Mouse (Mus musculus): ENCODE data around the gene Nop2. TPM values are rescaled to one million over a fixed set of nuclear protein-coding genes. Genes with fewer than 3 reads are reported as not detected.
A peak's percentile ranks its signal among the peaks of the same experiment; 100 is the strongest.

Nop2 gene
- polyA plus RNA-seq, 1 experiment from 2014 or later, result 56.4 TPM

- no peak for ATAC-seq (ENCODE audit: low read depth)
- H3K4me2 ChIP-seq (ENCODE audit: low read depth, low read length), result no peak overlapping the region
- no peaks in the 10 kb centered on the region for H3K9me3 ChIP-seq (ENCODE audit: control insufficient read depth, low read length)
- no peak overlapping the region for H3K9ac ChIP-seq (ENCODE audit: low read depth, low read length)
- WGBS, result 90% methylated on average over 5 of the region's 5 CpGs
- H3K4me3 ChIP-seq (ENCODE audit: low read depth, low read length), result no peak overlapping the region
- no peak for DNase-seq (ENCODE audit: low spot score)
- no peak overlapping the region for H3K27ac ChIP-seq (replicated peaks; ENCODE audit: low read depth, low read length)
- H3K27me3 ChIP-seq (replicated peaks; ENCODE audit: control insufficient read depth, insufficient read depth, low read length), result no peaks in the 10 kb centered on the region
- no peaks in the 10 kb centered on the region for H3K36me3 ChIP-seq (ENCODE audit: control insufficient read depth, insufficient read depth, low read length)
- H3K4me1 ChIP-seq (ENCODE audit: control insufficient read depth, insufficient read depth, low read length), result peaks cover 16% of the 10 kb centered on the region
Measured at GRCm38 (mm10) chr6:125092372-125092771, 39.3 kb upstream of the Nop2 start.

DNA sequence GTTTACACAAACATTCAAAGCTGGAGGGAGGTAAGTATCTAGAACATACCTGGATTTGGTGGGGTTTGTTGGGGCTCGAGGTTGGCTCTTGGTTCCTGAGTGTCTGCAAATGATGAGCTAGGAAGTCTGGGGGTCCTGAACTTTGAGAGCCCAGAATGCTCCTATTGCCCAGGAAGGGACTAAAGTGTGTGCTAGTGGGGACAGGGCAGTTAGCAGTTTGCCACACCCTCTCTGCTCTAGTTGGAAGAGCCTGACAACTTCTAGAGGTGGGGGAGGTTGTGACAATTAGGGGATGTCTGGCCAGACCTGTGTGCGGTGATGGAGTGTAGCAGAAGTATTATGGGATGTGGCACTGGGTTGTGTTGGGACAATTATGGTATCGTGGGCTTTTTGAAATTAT is 36.9 kb upstream of the Nop2 start:
- Histone ChIP-seq H3K27me3 (replicated peaks; ENCODE audit: control insufficient read depth, insufficient read depth, low read length) (no peaks in the 10 kb centered on the region), H3K36me3 (ENCODE audit: control insufficient read depth, insufficient read depth, low read length) (peaks cover 14% of the 10 kb centered on the region; the same call in 1 of the 2 replicates), H3K4me1 (ENCODE audit: control insufficient read depth, insufficient read depth, low read length) (peaks cover 31% of the 10 kb centered on the region), H3K9ac (ENCODE audit: low read depth, low read length) (no peak overlapping the region), H3K4me3 (ENCODE audit: low read depth, low read length) (no peak overlapping the region), H3K27ac (replicated peaks; ENCODE audit: low read depth, low read length) (peak overlapping the region; percentile 94), H3K4me2 (ENCODE audit: low read depth, low read length) (no peak overlapping the region), H3K9me3 (ENCODE audit: control insufficient read depth, low read length) (no peaks in the 10 kb centered on the region)
- DNase-seq (ENCODE audit: low spot score) (no peak), ATAC-seq (ENCODE audit: low read depth) (no peak)
- 61% methylated on average over 3 of the region's 3 CpGs for WGBS

- peaks cover 23% of the 10 kb centered on the region for H3K4me1 ChIP-seq (ENCODE audit: control insufficient read depth, insufficient read depth, low read length)
- 7% methylated on average over 14 of the region's 45 CpGs for WGBS
- peaks cover 22% of the 10 kb centered on the region for H3K36me3 ChIP-seq (ENCODE audit: control insufficient read depth, insufficient read depth, low read length)
- H3K27ac ChIP-seq (replicated peaks; ENCODE audit: low read depth, low read length), result peak within 1 kb of the TSS; percentile 94
- no peaks in the 10 kb centered on the region for H3K27me3 ChIP-seq (replicated peaks; ENCODE audit: control insufficient read depth, insufficient read depth, low read length)
- DNase-seq (ENCODE audit: low spot score), result peak; percentile 96
- peak within 1 kb of the TSS; percentile 88 for H3K9ac ChIP-seq (ENCODE audit: low read depth, low read length)
- peak; percentile 63 for ATAC-seq (ENCODE audit: low read depth)
- H3K9me3 ChIP-seq (ENCODE audit: control insufficient read depth, low read length), result no peaks in the 10 kb centered on the region
- H3K4me2 ChIP-seq (ENCODE audit: low read depth, low read length), result peak within 1 kb of the TSS; percentile 84
- peak within 1 kb of the TSS; percentile 71 for H3K4me3 ChIP-seq (ENCODE audit: low read depth, low read length)
Measured at GRCm38 (mm10) chr6:125095391-125096278, 36.1 kb upstream of the Nop2 start, which contains the start of gene Chd4. Gene Chd4, plus strand, starts transcription at chr6:125095981.

GRCm38 (mm10) chr6:125096279-125096596 is 35.5 kb upstream of the Nop2 start:
- Histone ChIP-seq H3K36me3 (ENCODE audit: control insufficient read depth, insufficient read depth, low read length) (peaks cover 28% of the 10 kb centered on the region), H3K4me3 (ENCODE audit: low read depth, low read length) (peak overlapping the region; percentile 71), H3K27ac (replicated peaks; ENCODE audit: low read depth, low read length) (peak overlapping the region; percentile 94), H3K27me3 (replicated peaks; ENCODE audit: control insufficient read depth, insufficient read depth, low read length) (no peaks in the 10 kb centered on the region), H3K4me2 (ENCODE audit: low read depth, low read length) (peak overlapping the region; percentile 84), H3K9me3 (ENCODE audit: control insufficient read depth, low read length) (no peaks in the 10 kb centered on the region), H3K9ac (ENCODE audit: low read depth, low read length) (peak overlapping the region; percentile 88), H3K4me1 (ENCODE audit: control insufficient read depth, insufficient read depth, low read length) (peaks cover 22% of the 10 kb centered on the region)
- 0 out of 2 replicates have a peak, but pooled peaks have one; percentile 2 for ATAC-seq (ENCODE audit: low read depth)
- 0% methylated on average over 12 of the region's 32 CpGs for WGBS
- DNase-seq (ENCODE audit: low spot score), result no peak

DNA sequence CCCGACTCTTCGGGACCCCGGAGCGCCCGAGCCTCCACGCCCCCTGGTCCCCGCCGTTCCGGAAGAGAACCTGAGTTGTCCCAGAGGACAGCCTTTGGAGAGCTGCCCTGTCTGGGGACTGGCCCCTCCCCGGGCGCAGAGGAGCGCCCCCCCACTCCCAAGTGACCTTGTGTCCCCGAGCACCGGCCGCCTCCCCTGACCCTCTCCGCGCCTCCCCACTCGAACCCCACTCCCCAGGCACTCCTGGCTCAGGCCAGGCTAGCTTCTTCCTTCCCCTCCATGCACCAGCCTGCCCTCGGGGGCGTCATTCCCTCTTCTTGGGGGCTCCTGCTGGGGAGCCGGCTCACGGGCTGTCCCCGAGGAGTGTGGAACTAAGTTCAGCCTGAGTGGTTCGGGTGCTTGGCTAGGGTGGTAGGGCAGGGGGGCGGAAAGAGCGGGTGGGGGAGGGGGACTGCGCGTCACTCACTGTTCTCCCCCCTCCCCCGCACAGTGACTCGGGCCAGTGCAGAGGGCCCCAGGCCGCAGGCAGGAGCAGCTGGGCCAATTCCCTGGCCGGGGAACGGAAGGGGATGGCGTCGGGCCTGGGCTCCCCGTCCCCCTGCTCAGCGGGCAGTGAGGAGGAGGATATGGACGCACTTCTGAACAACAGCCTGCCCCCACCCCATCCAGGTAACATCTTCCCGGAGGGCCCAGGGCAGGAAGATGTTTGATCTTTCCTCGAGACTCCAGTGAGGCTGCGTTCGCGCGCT is 34.9 kb upstream of the Nop2 start:
- under 1% methylated on average over 26 of the region's 44 CpGs for WGBS
- H3K27ac ChIP-seq (replicated peaks; ENCODE audit: low read depth, low read length), result peak overlapping the region; percentile 94
- DNase-seq (ENCODE audit: low spot score) (peak; percentile 69), ATAC-seq (ENCODE audit: low read depth) (peak; percentile 42)
- peak overlapping the region; percentile 71 for H3K4me3 ChIP-seq (ENCODE audit: low read depth, low read length)
- H3K4me2 ChIP-seq (ENCODE audit: low read depth, low read length), result peak overlapping the region; percentile 84
- H3K9me3 ChIP-seq (ENCODE audit: control insufficient read depth, low read length), result no peaks in the 10 kb centered on the region
- no peaks in the 10 kb centered on the region for H3K27me3 ChIP-seq (replicated peaks; ENCODE audit: control insufficient read depth, insufficient read depth, low read length)
- H3K9ac ChIP-seq (ENCODE audit: low read depth, low read length), result peak overlapping the region; percentile 88
- H3K4me1 ChIP-seq (ENCODE audit: control insufficient read depth, insufficient read depth, low read length), result peaks cover 22% of the 10 kb centered on the region
- peaks cover 33% of the 10 kb centered on the region for H3K36me3 ChIP-seq (ENCODE audit: control insufficient read depth, insufficient read depth, low read length)

GRCm38 (mm10) chr6:125097346-125097689 is 34.4 kb upstream of the Nop2 start:
- DNase-seq (ENCODE audit: low spot score) (peak; percentile 40), ATAC-seq (ENCODE audit: low read depth) (peak; percentile 7)
- Histone ChIP-seq H3K4me2 (ENCODE audit: low read depth, low read length) (peak overlapping the region; percentile 84), H3K9me3 (ENCODE audit: control insufficient read depth, low read length) (no peaks in the 10 kb centered on the region), H3K9ac (ENCODE audit: low read depth, low read length) (peak overlapping the region; percentile 88), H3K27ac (replicated peaks; ENCODE audit: low read depth, low read length) (peak overlapping the region; percentile 94), H3K4me3 (ENCODE audit: low read depth, low read length) (peak overlapping the region; percentile 71), H3K27me3 (replicated peaks; ENCODE audit: control insufficient read depth, insufficient read depth, low read length) (no peaks in the 10 kb centered on the region), H3K4me1 (ENCODE audit: control insufficient read depth, insufficient read depth, low read length) (peaks cover 22% of the 10 kb centered on the region), H3K36me3 (ENCODE audit: control insufficient read depth, insufficient read depth, low read length) (peaks cover 39% of the 10 kb centered on the region)
- 0% methylated on average over 12 of the region's 12 CpGs for whole genome bisulfite sequencing

DNA sequence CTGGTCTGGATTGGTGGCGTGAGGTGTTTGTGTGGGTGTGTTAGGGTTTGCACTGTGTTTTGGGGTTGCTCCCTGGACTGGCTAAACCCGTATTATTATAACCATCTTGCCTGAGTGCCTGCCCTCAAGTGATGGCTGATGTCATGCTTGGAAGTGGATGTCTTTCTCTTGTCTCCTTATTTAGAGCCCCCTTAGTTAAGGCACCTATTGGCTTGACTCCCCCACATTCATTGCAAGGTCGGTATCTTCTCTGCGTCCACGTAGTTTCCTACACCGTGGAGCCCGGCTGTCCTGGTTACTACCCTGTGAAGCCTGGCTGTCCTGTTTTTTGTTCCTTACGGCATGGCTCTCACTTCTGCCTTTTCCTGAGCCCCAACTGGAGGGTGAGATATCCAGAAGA is 33.8 kb upstream of the Nop2 start:
- 48% methylated on average over 8 of the region's 8 CpGs for WGBS
- peak overlapping the region; percentile 71 for H3K4me3 ChIP-seq (ENCODE audit: low read depth, low read length)
- no peak for ATAC-seq (ENCODE audit: low read depth)
- no peak overlapping the region for H3K27ac ChIP-seq (replicated peaks; ENCODE audit: low read depth, low read length)
- no peaks in the 10 kb centered on the region for H3K9me3 ChIP-seq (ENCODE audit: control insufficient read depth, low read length)
- no peaks in the 10 kb centered on the region for H3K27me3 ChIP-seq (replicated peaks; ENCODE audit: control insufficient read depth, insufficient read depth, low read length)
- H3K4me1 ChIP-seq (ENCODE audit: control insufficient read depth, insufficient read depth, low read length), result peaks cover 22% of the 10 kb centered on the region
- H3K36me3 ChIP-seq (ENCODE audit: control insufficient read depth, insufficient read depth, low read length), result peaks cover 45% of the 10 kb centered on the region
- peak overlapping the region; percentile 88 for H3K9ac ChIP-seq (ENCODE audit: low read depth, low read length)
- H3K4me2 ChIP-seq (ENCODE audit: low read depth, low read length), result peak overlapping the region; percentile 84
- no peak for DNase-seq (ENCODE audit: low spot score)

GRCm38 (mm10) chr6:125098513-125098912 is 33.2 kb upstream of the Nop2 start:
- 49% methylated on average over 3 of the region's 3 CpGs for WGBS
- ATAC-seq (ENCODE audit: low read depth) (no peak), DNase-seq (ENCODE audit: low spot score) (no peak)
- H3K4me2 ChIP-seq (ENCODE audit: low read depth, low read length), result peak overlapping the region; percentile 84
- no peaks in the 10 kb centered on the region for H3K27me3 ChIP-seq (replicated peaks; ENCODE audit: control insufficient read depth, insufficient read depth, low read length)
- H3K9me3 ChIP-seq (ENCODE audit: control insufficient read depth, low read length), result no peaks in the 10 kb centered on the region
- H3K4me3 ChIP-seq (ENCODE audit: low read depth, low read length), result peak overlapping the region; percentile 71
- H3K4me1 ChIP-seq (ENCODE audit: control insufficient read depth, insufficient read depth, low read length), result peaks cover 22% of the 10 kb centered on the region
- H3K9ac ChIP-seq (ENCODE audit: low read depth, low read length), result peak overlapping the region; percentile 88
- H3K27ac ChIP-seq (replicated peaks; ENCODE audit: low read depth, low read length), result no peak overlapping the region
- peaks cover 49% of the 10 kb centered on the region for H3K36me3 ChIP-seq (ENCODE audit: control insufficient read depth, insufficient read depth, low read length)
